Mouse (Mus musculus) cerebellum, adult 2 months (tissue): Measurements from ENCODE around the gene Ces1f. TPM values are rescaled to one million over a fixed set of nuclear protein-coding genes. Genes with fewer than 3 reads are reported as not detected.
"Not testable (repeated sequence)": the region's sequence is repeated elsewhere in the genome, so short reads cannot be mapped to it uniquely, and the experiment has no call there.

Source experiments
- DNase-seq, 2 experiments: peaks; one replicate each; pipeline ENCODE4 v3.0.0; 2021
- H3K27ac ChIP-seq: fragments of 200-500 bp; 2 replicates; pipeline ENCODE4 v1.5.1; 2012; ENCODE audit warnings: low read length, control low read depth, inconsistent platforms; ENCODE audit not compliant: insufficient read depth
- H3K27me3 ChIP-seq: fragments of 200-500 bp; 2 replicates; pipeline ENCODE4 v1.6.1; 2012; ENCODE audit warnings: inconsistent platforms, mild to moderate bottlenecking, low read length, moderate library complexity; ENCODE audit not compliant: control insufficient read depth, insufficient read depth
- H3K4me1 ChIP-seq: fragments of 200-500 bp; 2 replicates; pipeline ENCODE4 v1.6.1; 2011; ENCODE audit warnings: low read length; ENCODE audit not compliant: control insufficient read depth, insufficient read depth
- H3K4me3 ChIP-seq: fragments of 200-500 bp; replicated peaks from 2 replicates; pipeline ENCODE3; 2011; ENCODE audit warnings: mild to moderate bottlenecking, low read depth, low read length, control low read depth; ENCODE audit not compliant: insufficient read depth
- CTCF ChIP-seq: fragments of 200-500 bp; IDR thresholded peaks from 2 replicates; pipeline ENCODE4 v1.5.1; 2011; ENCODE audit warnings: low read depth, mild to moderate bottlenecking, control low read depth, low read length, moderate library complexity, borderline replicate concordance; ENCODE audit not compliant: insufficient read depth
- POLR2A ChIP-seq: fragments of 200-500 bp; IDR thresholded peaks from 2 replicates; pipeline ENCODE4 v1.6.1; 2011; ENCODE audit warnings: low read length, control low read depth, borderline replicate concordance; ENCODE audit not compliant: insufficient read depth
- WGBS: fragments of 180-500 bp; shearing (Covaris S2); methylation state at CpG from one replicate; pipeline ENCODE4 v1.1.7; 2018; 5-methylcytosine and 5-hydroxymethylcytosine counted together
- polyA plus RNA-seq: library from polyadenylated mRNA; depleted of rRNA; stranded (reverse); fragments of >200 nt; gene quantifications from 2 replicates; pipeline ENCODE4 v1.2.3, GENCODE M21; 2012; rRNA removed

Ces1f gene
- polyA plus RNA-seq, 1 experiment = not detected

- H3K4me3 ChIP-seq = no peak overlapping the region
- 88% methylated on average over 6 of the region's 6 CpGs for WGBS
- no peak for TF ChIP-seq CTCF
- no peak for TF ChIP-seq POLR2A
- H3K4me1 ChIP-seq = no peaks in the 10 kb centered on the region; the same call in 1 of the 2 replicates
- no peaks in the 10 kb centered on the region for H3K27me3 ChIP-seq
- DNase-seq = no peak
- H3K27ac ChIP-seq = no peak overlapping the region
Measured at GRCm38 (mm10) chr8:93234068-93234467, 45.5 kb downstream of the Ces1f start.

GRCm38 (mm10) chr8:93229446-93229845 is 50.1 kb downstream of the Ces1f start, which contains the start of gene Ces1e:
Gene Ces1e, minus strand, starts transcription at chr8:93229619.
- no peaks in the 10 kb centered on the region for H3K27me3 ChIP-seq
- no peak for TF ChIP-seq CTCF
- TF ChIP-seq POLR2A = no peak
- no peak within 1 kb of the TSS for H3K27ac ChIP-seq
- H3K4me3 ChIP-seq = no peak within 1 kb of the TSS
- DNase-seq = no peak
- no peaks in the 10 kb centered on the region for H3K4me1 ChIP-seq

GRCm38 (mm10) chr8:93228673-93229370 is 50.7 kb downstream of the Ces1f start:
- Histone ChIP-seq H3K4me3 (no peak overlapping the region), H3K4me1 (no peaks in the 10 kb centered on the region), H3K27ac (no peak overlapping the region), H3K27me3 (no peaks in the 10 kb centered on the region)
- DNase-seq = no peak
- WGBS = 76% methylated on average over 11 of the region's 11 CpGs
- TF ChIP-seq CTCF (no peak), POLR2A (no peak)

GRCm38 (mm10) chr8:93226471-93226870 is 53.1 kb downstream of the Ces1f start:
- WGBS = 84% methylated on average over 1 of the region's 1 CpGs
- DNase-seq, H3K4me3 ChIP-seq, H3K27ac ChIP-seq, H3K27me3 ChIP-seq, H3K4me1 ChIP-seq: not testable (repeated sequence)

- Histone ChIP-seq H3K4me1 (no peaks in the 10 kb centered on the region), H3K4me3 (no peak overlapping the region), H3K27me3 (no peaks in the 10 kb centered on the region), H3K27ac (no peak overlapping the region)
- WGBS = 51% methylated on average over 3 of the region's 3 CpGs
- TF ChIP-seq CTCF (no peak), POLR2A (no peak)
- DNase-seq = no peak
Measured at GRCm38 (mm10) chr8:93221896-93222295, 57.7 kb downstream of the Ces1f start.

GRCm38 (mm10) chr8:93217867-93218266 is 61.7 kb downstream of the Ces1f start:
- H3K27ac ChIP-seq = no peak overlapping the region
- TF ChIP-seq POLR2A (no peak), CTCF (no peak)
- H3K27me3 ChIP-seq = no peaks in the 10 kb centered on the region
- no peak for DNase-seq
- no peak overlapping the region for H3K4me3 ChIP-seq
- 58% methylated on average over 4 of the region's 4 CpGs for WGBS
- H3K4me1 ChIP-seq = no peaks in the 10 kb centered on the region

GRCm38 (mm10) chr8:93217375-93217774 is 62.2 kb downstream of the Ces1f start:
- H3K4me1 ChIP-seq = no peaks in the 10 kb centered on the region
- H3K4me3 ChIP-seq = no peak overlapping the region
- H3K27ac ChIP-seq = no peak overlapping the region
- 31% methylated on average over 1 of the region's 1 CpGs for WGBS
- H3K27me3 ChIP-seq = no peaks in the 10 kb centered on the region
- DNase-seq = no peak
- TF ChIP-seq CTCF (no peak), POLR2A (no peak)

DNA sequence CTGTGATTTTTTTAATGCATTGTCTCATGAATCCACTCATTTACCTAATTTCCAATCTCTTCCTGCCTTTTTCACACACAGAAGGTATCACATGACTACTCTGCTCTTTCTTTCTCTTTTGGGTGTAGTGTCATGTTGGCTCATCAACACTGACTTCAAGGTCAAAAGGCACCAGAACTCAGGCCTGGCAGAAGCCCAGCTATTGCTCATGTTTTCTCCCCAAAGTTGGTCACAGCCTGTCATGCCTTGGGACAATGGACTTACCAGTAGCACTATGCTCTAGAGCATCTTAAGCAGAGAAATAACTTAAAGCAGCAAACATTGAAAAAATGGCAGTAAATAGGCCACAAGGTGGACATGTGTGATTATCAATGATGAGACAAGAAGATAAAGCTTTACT is 68.5 kb downstream of the Ces1f start:
- TF ChIP-seq CTCF (no peak), POLR2A (no peak)
- H3K4me3 ChIP-seq = no peak overlapping the region
- no peaks in the 10 kb centered on the region for H3K4me1 ChIP-seq
- no peak overlapping the region for H3K27ac ChIP-seq
- DNase-seq = no peak
- no peaks in the 10 kb centered on the region for H3K27me3 ChIP-seq

Other genes with a start within 250 kb of the Ces1f start
- not detected in 2 replicates for gene Ces1a, start 231.6 kb downstream of the Ces1f start, polyA plus RNA-seq
- gene Ces1b, start 199.7 kb downstream of the Ces1f start, polyA plus RNA-seq = not detected in 2 replicates
- gene Ces1c, start 148.5 kb downstream of the Ces1f start, polyA plus RNA-seq = not detected in 2 replicates
- 0.16 TPM in 1 of 2 replicates, not detected in the other for gene Ces1d, start 81.9 kb downstream of the Ces1f start, polyA plus RNA-seq
- gene Ces1e, start 50.1 kb downstream of the Ces1f start, polyA plus RNA-seq = not detected in 2 replicates
- not detected in 2 replicates for gene Ces1g, start 57.6 kb upstream of the Ces1f start, polyA plus RNA-seq
- gene Ces1h, start 100.0 kb upstream of the Ces1f start, polyA plus RNA-seq = not detected in 2 replicates